Mouse (Mus musculus): ENCODE results near the gene Uqcc2. TPM values are rescaled to one million over a fixed set of nuclear protein-coding genes. Genes with fewer than 3 reads are reported as not detected.

Uqcc2 gene
- total RNA-seq, 2 experiments from 2014 or later: 180 to 204 TPM

- ATAC-seq (replicated peaks; ENCODE audit: low FRiP score, low TSS enrichment, poor library complexity, severe bottlenecking): 0 out of 2 replicates have a peak, but pooled peaks have one; percentile 43
Observed at GRCm38 (mm10) chr17:27087426-27087825, 46.3 kb downstream of the Uqcc2 start.

- no peak for ATAC-seq (replicated peaks; ENCODE audit: low FRiP score, low TSS enrichment, poor library complexity, severe bottlenecking)
Observed at GRCm38 (mm10) chr17:27085676-27086075, 48.0 kb downstream of the Uqcc2 start.

DNA sequence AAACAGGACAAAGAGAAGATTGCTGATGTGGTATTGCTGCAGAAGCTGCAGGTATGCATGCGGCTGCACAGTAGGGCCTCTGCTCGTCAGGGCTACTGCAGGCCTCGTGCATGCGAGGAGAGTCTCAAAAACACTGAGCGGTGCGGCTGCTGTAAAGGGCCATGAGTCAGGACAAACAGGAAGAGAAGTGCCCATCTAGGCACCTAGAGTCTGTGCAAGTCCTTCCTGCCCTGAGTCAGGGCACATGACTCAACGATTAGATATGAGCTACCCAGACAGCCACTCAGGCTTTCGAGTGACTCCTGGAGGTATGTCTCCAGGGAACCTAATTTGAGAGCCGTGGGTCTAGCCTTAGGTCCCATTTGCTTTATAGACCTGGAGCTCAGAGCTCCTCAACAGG is 50.1 kb downstream of the Uqcc2 start:
- ATAC-seq (replicated peaks; ENCODE audit: low FRiP score, low TSS enrichment, poor library complexity, severe bottlenecking): no peak; the same call in 1 of the 2 replicates

- ATAC-seq (replicated peaks; ENCODE audit: low FRiP score, low TSS enrichment, poor library complexity, severe bottlenecking): no peak
Observed at GRCm38 (mm10) chr17:27082796-27083195, 50.9 kb downstream of the Uqcc2 start.

- ATAC-seq (replicated peaks; ENCODE audit: low FRiP score, low TSS enrichment, poor library complexity, severe bottlenecking): no peak
Observed at GRCm38 (mm10) chr17:27081868-27082267, 51.8 kb downstream of the Uqcc2 start.

GRCm38 (mm10) chr17:27078499-27078898 is 55.2 kb downstream of the Uqcc2 start:
- no peak for ATAC-seq (replicated peaks; ENCODE audit: low FRiP score, low TSS enrichment, poor library complexity, severe bottlenecking)

GRCm38 (mm10) chr17:27077920-27078319 is 55.8 kb downstream of the Uqcc2 start:
- ATAC-seq (replicated peaks; ENCODE audit: low FRiP score, low TSS enrichment, poor library complexity, severe bottlenecking): no peak

- no peak for ATAC-seq (replicated peaks; ENCODE audit: low FRiP score, low TSS enrichment, poor library complexity, severe bottlenecking)
Observed at GRCm38 (mm10) chr17:27077133-27077532, 56.6 kb downstream of the Uqcc2 start.

DNA sequence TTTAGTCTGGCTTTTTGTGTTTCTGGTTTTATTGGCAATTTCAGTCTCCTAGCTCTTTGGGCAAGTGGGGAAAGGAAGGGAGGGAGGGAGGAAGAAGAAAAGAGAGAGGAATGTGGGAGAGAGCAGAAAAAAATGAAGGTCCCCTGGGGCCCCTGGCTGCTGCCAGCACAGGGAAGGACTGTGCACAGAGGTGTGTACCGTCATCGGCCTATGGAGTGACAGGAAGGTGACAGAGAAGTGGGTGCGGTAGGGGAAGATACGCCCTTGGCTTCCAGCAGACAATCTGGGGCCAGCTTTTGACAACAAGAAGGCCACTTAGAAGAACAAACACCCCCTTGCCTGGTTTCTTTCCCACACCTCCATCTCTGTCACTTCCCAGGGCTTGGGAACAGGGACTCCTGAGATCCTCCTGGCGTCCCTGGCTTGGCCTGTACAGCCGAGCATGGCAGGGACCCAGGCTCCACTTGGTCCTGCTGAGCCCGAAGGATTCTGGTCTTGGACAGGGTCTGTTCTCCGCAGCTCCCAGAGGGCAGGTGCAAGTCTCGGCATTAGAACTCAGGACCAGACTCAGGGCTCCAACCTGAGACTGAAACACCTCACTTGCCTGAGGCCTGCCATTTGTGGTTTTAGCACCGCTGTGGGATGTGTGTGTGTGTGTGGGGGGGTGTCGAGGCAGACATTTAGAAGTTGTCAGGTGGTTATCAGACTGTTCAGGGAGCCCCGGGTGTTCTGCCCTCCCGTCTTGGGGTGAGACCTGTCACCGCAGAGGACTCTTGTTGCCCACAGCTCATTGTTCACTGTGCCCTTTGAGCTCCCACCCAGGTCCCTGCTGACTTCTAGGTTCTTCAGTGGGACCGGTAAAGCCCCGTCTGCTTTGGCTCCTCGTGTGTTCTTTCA is 58.6 kb downstream of the Uqcc2 start:
- ATAC-seq (replicated peaks; ENCODE audit: low FRiP score, low TSS enrichment, poor library complexity, severe bottlenecking): no peak

DNA sequence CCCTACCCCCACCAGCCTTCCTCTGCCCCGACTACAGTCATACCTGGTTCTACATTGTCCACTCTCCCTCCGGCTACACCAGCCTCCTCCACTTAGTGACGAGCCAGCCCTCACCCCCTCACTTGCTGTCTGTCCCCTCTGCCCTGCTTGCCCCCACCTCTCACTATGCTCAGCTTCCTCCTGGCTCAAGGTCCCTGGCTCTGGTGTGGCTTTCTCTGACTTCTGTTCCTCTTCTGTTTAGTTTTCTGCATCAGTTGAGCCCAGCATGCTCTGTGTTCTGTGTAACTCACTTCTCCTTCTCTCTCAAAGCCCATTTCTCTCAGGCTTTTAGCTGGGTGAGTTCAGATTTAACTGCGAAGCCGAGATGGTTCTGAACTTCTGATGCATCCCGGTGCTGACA is 59.5 kb downstream of the Uqcc2 start:
- ATAC-seq (replicated peaks; ENCODE audit: low FRiP score, low TSS enrichment, poor library complexity, severe bottlenecking): no peak

GRCm38 (mm10) chr17:27073778-27074177 is 59.9 kb downstream of the Uqcc2 start:
- no peak for ATAC-seq (replicated peaks; ENCODE audit: low FRiP score, low TSS enrichment, poor library complexity, severe bottlenecking)

- no peak for ATAC-seq (replicated peaks; ENCODE audit: low FRiP score, low TSS enrichment, poor library complexity, severe bottlenecking)
Observed at GRCm38 (mm10) chr17:27073126-27073525, 60.6 kb downstream of the Uqcc2 start.

Other genes starting within 250 kb of the Uqcc2 start
- gene Kifc5b, start 216.8 kb downstream of the Uqcc2 start, total RNA-seq (2014; fragmentation: Nextera tagmentation): 15.6 and 19.6 TPM in 2 replicates
- 9.1 and 9.7 TPM in 2 replicates for gene Kifc5b, start 216.8 kb downstream of the Uqcc2 start, total RNA-seq (2017)
- 8.2 and 11.6 TPM in 2 replicates for gene Phf1, start 200.9 kb downstream of the Uqcc2 start, total RNA-seq (2014; fragmentation: Nextera tagmentation)
- gene Phf1, start 200.9 kb downstream of the Uqcc2 start, total RNA-seq (2017): 2.2 and 2.8 TPM in 2 replicates
- gene Cuta, start 194.3 kb downstream of the Uqcc2 start, total RNA-seq (2014; fragmentation: Nextera tagmentation): 154 and 184 TPM in 2 replicates
- 55.2 and 93.0 TPM in 2 replicates for gene Cuta, start 194.3 kb downstream of the Uqcc2 start, total RNA-seq (2017)
- 18.2 and 33.6 TPM in 2 replicates for gene Syngap1, start 192.7 kb downstream of the Uqcc2 start, total RNA-seq (2014; fragmentation: Nextera tagmentation)
- 7.7 and 9.1 TPM in 2 replicates for gene Syngap1, start 192.7 kb downstream of the Uqcc2 start, total RNA-seq (2017)
- 5.5 and 14.6 TPM in 2 replicates for gene Zbtb9, start 160.7 kb downstream of the Uqcc2 start, total RNA-seq (2014; fragmentation: Nextera tagmentation)
- 18.3 and 22.0 TPM in 2 replicates for gene Zbtb9, start 160.7 kb downstream of the Uqcc2 start, total RNA-seq (2017)
- 91.5 and 117 TPM in 2 replicates for gene Bak1, start 104.9 kb downstream of the Uqcc2 start, total RNA-seq (2014; fragmentation: Nextera tagmentation)
- gene Bak1, start 104.9 kb downstream of the Uqcc2 start, total RNA-seq (2017): 37.5 and 38.6 TPM in 2 replicates
- gene Itpr3, start 76.6 kb downstream of the Uqcc2 start, total RNA-seq (2014; fragmentation: Nextera tagmentation): 3.0 and 4.2 TPM in 2 replicates
- 3.0 and 3.4 TPM in 2 replicates for gene Itpr3, start 76.6 kb downstream of the Uqcc2 start, total RNA-seq (2017)
- gene Ip6k3, start 33.9 kb upstream of the Uqcc2 start, total RNA-seq (2014; fragmentation: Nextera tagmentation): not detected in 2 replicates
- gene Ip6k3, start 33.9 kb upstream of the Uqcc2 start, total RNA-seq (2017): not detected in 2 replicates
- gene Lemd2, start 70.6 kb upstream of the Uqcc2 start, total RNA-seq (2014; fragmentation: Nextera tagmentation): 26.5 and 33.4 TPM in 2 replicates
- 15.0 and 31.4 TPM in 2 replicates for gene Lemd2, start 70.6 kb upstream of the Uqcc2 start, total RNA-seq (2017)